Mouse (Mus musculus): Measurements from ENCODE around the gene Edrf1.

GRCm38 (mm10) chr7:133678716-133679115, 41.4 kb downstream of the Edrf1 start:
- no peak for TF ChIP-seq CTCF (IDR thresholded peaks at IDR 0.05; ENCODE audit: low read depth)
- TF ChIP-seq EP300 (IDR thresholded peaks at IDR 0.05; ENCODE audit: low read depth) = no peak

All from liver, embryonic 14.5 days (tissue).